Comparison of ENCODE assay signal across 28 mouse cellular contexts in the genomic region with DNA sequence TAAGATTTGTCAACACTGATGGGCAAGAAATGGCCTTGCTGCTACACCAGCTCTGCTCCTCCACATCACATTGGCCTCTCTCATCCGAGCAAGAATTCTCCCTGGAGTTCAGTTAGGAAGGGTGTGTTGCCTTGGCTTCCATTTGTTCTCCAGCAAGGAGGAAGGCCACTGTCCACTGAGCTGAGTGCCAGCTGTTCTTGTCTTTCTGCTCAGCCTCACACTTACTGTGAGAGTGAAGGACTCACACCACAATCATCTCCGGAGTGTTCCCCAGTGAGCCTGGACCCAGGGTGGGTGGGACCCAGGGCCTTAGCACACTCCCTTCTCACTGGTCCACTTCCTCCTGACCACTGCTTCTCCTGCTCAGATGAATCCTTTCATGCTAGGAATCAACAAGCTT. TPM values are rescaled to one million over a fixed set of nuclear protein-coding genes. Genes with fewer than 3 reads are reported as not detected.
DNase-seq lines count a peak whose midpoint lies in the region.
"Had no signal": no experiment of that assay in that cellular context is flagged by ENCODE, and none has a peak within 500 bp of the region (broad histone marks: within the 10 kb centered on the region; RNA-seq: fewer than 3 reads in every experiment).

No protein-coding gene starts in this region.

- DNase-seq in gastrocnemius, adult 18-20 months (ENCODE audit: low spot score), result peak; percentile 20
- DNase-seq in gastrocnemius, adult 8-10 months (ENCODE audit: low spot score in 2 of 2), result no peak
- DNase-seq in testis, postnatal 10 days (ENCODE audit: low spot score), result peak; percentile 40
- no peak for DNase-seq in testis, postnatal 14 days (ENCODE audit: low spot score)
- no peak for DNase-seq in frontal cortex, adult 2 months (ENCODE audit: extremely low spot score in 1 of 2, low spot score in 1 of 2)
- DNase-seq: adrenal gland, adult 2 months; adrenal gland, postnatal 10 days; adrenal gland, postnatal 25 days; B cell, adult 2 months; cerebellum, adult 11 months; cerebellum, adult 18-20 months; cerebellum, adult 8-10 months; cerebellum, adult 9-11 months; cerebellum, postnatal 14 days; cerebellum, postnatal 36 days; embryo, embryonic 11 days; forebrain, postnatal 0 days had no signal

RNA-seq across cellular contexts. Expression of a gene that starts 8.7 kb away (rescaled TPM):
- total RNA-seq in gastrocnemius, adult 18-20 months (2021), result 1 to 10 TPM; 5.7 to 7.3 TPM
- total RNA-seq in gastrocnemius, adult 8-10 months (2022), result 1 to 10 TPM; 3.6 to 7.0 (median 5.2) TPM
- 8.8 and 11.3 TPM in 2 replicates for polyA plus RNA-seq in frontal cortex, adult 2 months (2012; rRNA removed)
- total RNA-seq: MEL had no signal

RNA-seq across cellular contexts. Expression of a gene that starts 23.8 kb away (rescaled TPM):
- not detected for total RNA-seq in gastrocnemius, adult 18-20 months (2021)
- not detected for total RNA-seq in gastrocnemius, adult 8-10 months (2022)
- 0.08 and 0.14 TPM in 2 replicates for polyA plus RNA-seq in frontal cortex, adult 2 months (2012; rRNA removed)
- total RNA-seq: adrenal gland, adult 2 months; adrenal gland, postnatal 10 days; adrenal gland, postnatal 25 days; adrenal gland, postnatal 4 days; common myeloid progenitor, adult 5-6 weeks; ES-E14; forebrain, postnatal 0 days; MEL had no signal
- polyA plus RNA-seq: embryonic facial prominence, embryonic 11.5 days; embryonic facial prominence, embryonic 13.5 days; forebrain, embryonic 11.5 days; forebrain, embryonic 13.5 days; forebrain, embryonic 15.5 days; forebrain, postnatal 0 days had no signal

RNA-seq across cellular contexts. Expression of a gene that starts 46.2 kb away (rescaled TPM):
- not detected for total RNA-seq in gastrocnemius, adult 18-20 months (2021)
- total RNA-seq in gastrocnemius, adult 8-10 months (2022), result not detected
- not detected in 2 replicates for polyA plus RNA-seq in frontal cortex, adult 2 months (2012; rRNA removed)
- total RNA-seq: adrenal gland, adult 2 months; adrenal gland, postnatal 10 days; adrenal gland, postnatal 25 days; adrenal gland, postnatal 4 days; common myeloid progenitor, adult 5-6 weeks; ES-E14; forebrain, postnatal 0 days; MEL had no signal
- polyA plus RNA-seq: adrenal gland, adult 2 months; brain, embryonic 14.5 days; embryonic facial prominence, embryonic 11.5 days; embryonic facial prominence, embryonic 13.5 days; embryonic facial prominence, embryonic 15.5 days; forebrain, embryonic 11.5 days; forebrain, embryonic 13.5 days; forebrain, embryonic 15.5 days; forebrain, postnatal 0 days had no signal

Comparison
In these comparisons a context has a peak if more than half of its experiments do, and no peak if none do; other contexts are left out.
1. DNase-seq: peak in gastrocnemius, adult 18-20 months (single experiment) and testis, postnatal 10 days (single experiment); none in gastrocnemius, adult 8-10 months (0 of 2), testis, postnatal 14 days (single experiment) and frontal cortex, adult 2 months (0 of 2).